Mouse (Mus musculus) spleen, adult 2 months (tissue): ENCODE results near the gene Pex6. TPM values are rescaled to one million over a fixed set of nuclear protein-coding genes. Genes with fewer than 3 reads are reported as not detected.
A peak's percentile ranks its signal among the peaks of the same experiment; 100 is the strongest.

ENCODE experiments used
- DNase-seq, 2 experiments: peaks; one replicate each; pipeline versions ENCODE4 v3.0.0 to v3.0.0-alpha.2; 2012 to 2021; ENCODE audit warnings: low spot score in 2 of 2, low read depth in 1 of 2
- H3K27ac ChIP-seq: fragments of 200-500 bp; 2 replicates; pipeline ENCODE4 v1.5.1; 2012; ENCODE audit warnings: low read length, inconsistent platforms; ENCODE audit not compliant: insufficient read depth
- H3K27me3 ChIP-seq: fragments of 200-500 bp; 2 replicates; pipeline ENCODE4 v1.6.1; 2012; ENCODE audit warnings: mild to moderate bottlenecking, moderate library complexity, low read length, inconsistent platforms; ENCODE audit not compliant: control insufficient read depth, insufficient read depth
- H3K36me3 ChIP-seq: fragments of 200-500 bp; 2 replicates; pipeline ENCODE4 v1.6.1; 2012; ENCODE audit warnings: mild to moderate bottlenecking, low read length, inconsistent platforms; ENCODE audit not compliant: control insufficient read depth, insufficient read depth
- H3K4me1 ChIP-seq: fragments of 200-500 bp; 2 replicates; pipeline ENCODE4 v1.6.1; 2011; ENCODE audit warnings: inconsistent platforms; ENCODE audit not compliant: control insufficient read depth, insufficient read depth, insufficient read length
- H3K4me3 ChIP-seq: fragments of 200-500 bp; 2 replicates; pipeline ENCODE4 v1.5.1; 2011; ENCODE audit warnings: mild to moderate bottlenecking, inconsistent platforms; ENCODE audit not compliant: insufficient read depth, insufficient read length; ENCODE audit errors: extremely low read depth
- CTCF ChIP-seq: fragments of 200-500 bp; IDR thresholded peaks from 2 replicates; pipeline ENCODE4 v1.5.1; 2011; ENCODE audit warnings: mild to moderate bottlenecking, inconsistent platforms; ENCODE audit not compliant: insufficient read depth, insufficient read length, insufficient replicate concordance; ENCODE audit errors: extremely low read depth
- POLR2A ChIP-seq: fragments of 200-500 bp; IDR thresholded peaks from 2 replicates; pipeline ENCODE4 v1.6.1; 2011; ENCODE audit warnings: low read depth, low read length, inconsistent platforms
- WGBS: fragments of 180-500 bp; shearing (Covaris S2); methylation state at CpG from one replicate; pipeline ENCODE4 v1.1.7; 2018; 5-methylcytosine and 5-hydroxymethylcytosine counted together
- polyA plus RNA-seq: library from polyadenylated mRNA; depleted of rRNA; stranded (reverse); fragments of >200 nt; gene quantifications from 2 replicates; pipeline ENCODE4 v1.2.3, GENCODE M21; 2012

Pex6 gene
- polyA plus RNA-seq, 1 experiment: 44.9 TPM

GRCm38 (mm10) chr17:46674530-46675283 lies 36.6 kb upstream of the Pex6 start:
- DNase-seq: no peak
- Histone ChIP-seq H3K4me3 (peak overlapping the region; percentile 43; the same call in 1 of the 2 replicates), H3K27ac (no peak overlapping the region), H3K4me1 (peaks cover 2% of the 10 kb centered on the region; the same call in 1 of the 2 replicates), H3K36me3 (peaks cover 21% of the 10 kb centered on the region), H3K27me3 (no peaks in the 10 kb centered on the region)
- 47% methylated on average over 15 of the region's 15 CpGs for WGBS
- TF ChIP-seq CTCF (no peak), POLR2A (no peak)

- Histone ChIP-seq H3K4me1 (peaks cover 9% of the 10 kb centered on the region; the same call in 1 of the 2 replicates), H3K27ac (no peak within 1 kb of the TSS), H3K4me3 (no peak within 1 kb of the TSS), H3K27me3 (no peaks in the 10 kb centered on the region), H3K36me3 (peaks cover 18% of the 10 kb centered on the region)
- TF ChIP-seq POLR2A (no peak), CTCF (no peak)
- WGBS: 89% methylated on average over 9 of the region's 9 CpGs
- no peak for DNase-seq
Measured at GRCm38 (mm10) chr17:46678416-46678815, 32.8 kb upstream of the Pex6 start, which contains the start of gene Mea1. Gene Mea1, plus strand, starts transcription at chr17:46678793.

- no peak for TF ChIP-seq CTCF
- no peak for TF ChIP-seq POLR2A
- DNase-seq: no peak
- Histone ChIP-seq H3K27me3 (no peaks in the 10 kb centered on the region), H3K36me3 (peaks cover 20% of the 10 kb centered on the region), H3K27ac (no peak overlapping the region), H3K4me3 (no peak overlapping the region), H3K4me1 (peaks cover 8% of the 10 kb centered on the region; the same call in 1 of the 2 replicates)
- 82% methylated on average over 9 of the region's 9 CpGs for WGBS
Measured at GRCm38 (mm10) chr17:46678911-46679310, 32.4 kb upstream of the Pex6 start.

GRCm38 (mm10) chr17:46679843-46680759 lies 31.2 kb upstream of the Pex6 start:
- Histone ChIP-seq H3K27ac (peak overlapping the region; percentile 77), H3K36me3 (peaks cover 23% of the 10 kb centered on the region), H3K4me1 (peaks cover 8% of the 10 kb centered on the region; the same call in 1 of the 2 replicates), H3K4me3 (peak overlapping the region; percentile 66), H3K27me3 (no peaks in the 10 kb centered on the region)
- TF ChIP-seq POLR2A: no peak
- TF ChIP-seq CTCF: peak; percentile 8; the same call in 1 of the 2 replicates
- WGBS: 2% methylated on average over 34 of the region's 34 CpGs
- DNase-seq: peak in 1 of 2 experiments; percentile 22

GRCm38 (mm10) chr17:46680760-46681373 lies 30.4 kb upstream of the Pex6 start, which contains the start of gene Klhdc3:
Gene Klhdc3, minus strand, starts transcription at chr17:46680914.
- H3K27me3 ChIP-seq: no peaks in the 10 kb centered on the region
- H3K27ac ChIP-seq: peak within 1 kb of the TSS; percentile 77
- 1% methylated on average over 44 of the region's 49 CpGs for WGBS
- DNase-seq: peak; percentile 96 to 98
- peaks cover 8% of the 10 kb centered on the region; the same call in 1 of the 2 replicates for H3K4me1 ChIP-seq
- peak; percentile 57 for TF ChIP-seq POLR2A
- TF ChIP-seq CTCF: no peak
- peak within 1 kb of the TSS; percentile 66 for H3K4me3 ChIP-seq
- peaks cover 29% of the 10 kb centered on the region for H3K36me3 ChIP-seq

- Histone ChIP-seq H3K4me3 (peak overlapping the region; percentile 63), H3K36me3 (peaks cover 27% of the 10 kb centered on the region), H3K27me3 (no peaks in the 10 kb centered on the region), H3K27ac (0 out of 2 replicates have a peak overlapping the region, but pooled peaks have one; percentile 36), H3K4me1 (peaks cover 8% of the 10 kb centered on the region; the same call in 1 of the 2 replicates)
- TF ChIP-seq POLR2A (no peak), CTCF (no peak)
- WGBS: 37% methylated on average over 12 of the region's 12 CpGs
- DNase-seq: no peak
Measured at GRCm38 (mm10) chr17:46681466-46682118, 29.7 kb upstream of the Pex6 start.
